Mouse (Mus musculus) monocyte, adult 5-6 weeks (primary cell): ENCODE data around the gene Gja6. TPM values are rescaled to one million over a fixed set of nuclear protein-coding genes. Genes with fewer than 3 reads are reported as not detected.

Experiments used
- total RNA-seq: library from RNA; stranded (forward); fragments of 200-1000, 200-491, 200-594 nt; gene quantifications from 3 replicates; pipeline ENCODE4 v1.2.3, GENCODE M21; 2017

Gja6 gene
- total RNA-seq, 1 experiment from 2014 or later = 0.76 TPM

Other genes with a start within 250 kb of the Gja6 start
- not detected in 3 replicates for gene Ppef1, start 171.3 kb downstream of the Gja6 start, total RNA-seq
- not detected in 3 replicates for gene Rs1, start 139.0 kb downstream of the Gja6 start, total RNA-seq
- gene Cdkl5, start 87.7 kb upstream of the Gja6 start, total RNA-seq = 1.1 to 1.4 TPM in 2 of 3 replicates, not detected in the other
- gene Scml2, start 210.1 kb upstream of the Gja6 start, total RNA-seq = not detected in 3 replicates